Mouse (Mus musculus) erythroblast, embryonic 14.5 days (primary cell): ENCODE measurements around the gene Mug1.
"Not testable (repeated sequence)": the region's sequence is repeated elsewhere in the genome, so short reads cannot be mapped to it uniquely, and the experiment has no call there.

Source experiments
- GATA1 ChIP-seq: IDR thresholded peaks from 2 replicates; pipeline ENCODE4 v1.6.1; 2012; ENCODE audit warnings: low read length, inconsistent platforms, mixed read lengths
- TAL1 ChIP-seq: IDR thresholded peaks from 3 replicates; pipeline ENCODE4 v1.6.1; 2012; ENCODE audit warnings: low read length, inconsistent platforms, mixed read lengths

GRCm38 (mm10) chr6:121838271-121838670 lies at the start of gene Mug1:
- TF ChIP-seq TAL1, GATA1: not testable (repeated sequence)
